Comparison of ENCODE assay signal across 9 mouse cellular contexts in the genomic region with DNA sequence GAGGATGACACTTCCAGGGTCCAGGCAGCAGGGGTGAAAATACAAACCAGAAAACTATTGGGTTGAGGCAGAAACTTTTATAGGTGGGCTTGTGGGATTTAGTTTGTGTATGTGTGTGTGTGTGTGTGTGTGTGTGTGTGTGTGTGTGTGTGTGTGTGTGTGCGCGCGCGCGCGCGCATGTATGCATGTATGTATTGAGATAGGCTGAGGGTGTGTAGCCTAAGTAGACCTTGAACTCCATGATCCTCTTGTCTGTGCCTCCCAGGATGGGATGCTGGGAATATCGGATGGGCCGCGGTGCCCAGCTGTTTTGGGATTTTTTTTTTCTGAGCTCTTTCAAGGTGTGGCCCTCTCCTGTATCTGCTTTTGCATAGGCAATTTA. TPM values are rescaled to one million over a fixed set of nuclear protein-coding genes. Genes with fewer than 3 reads are reported as not detected.
DNase-seq lines count a peak whose midpoint lies in the region; ATAC-seq and TF ChIP-seq lines count a peak whose summit lies in the region.
"Had no signal": no experiment of that assay in that cellular context is flagged by ENCODE, and none has a peak within 500 bp of the region (broad histone marks: within the 10 kb centered on the region; RNA-seq: fewer than 3 reads in every experiment).

No protein-coding gene starts in this region.

- 57% methylated on average over 8 of the region's 10 CpGs for WGBS in heart, embryonic 14.5 days
- WGBS in heart, postnatal 0 days = 58% methylated on average over 10 of the region's 10 CpGs
- 61% methylated on average over 10 of the region's 10 CpGs for WGBS in midbrain, embryonic 10.5 days

- TF ChIP-seq EP300 in heart, postnatal 0 days (IDR thresholded peaks at IDR 0.05; ENCODE audit: low read depth) = no peak

- no peaks in the 10 kb centered on the region for H3K27me3 ChIP-seq in heart, embryonic 14.5 days (ENCODE audit: control insufficient read depth, insufficient read depth, low read length)
- H3K27me3 ChIP-seq in G1E (ENCODE audit: insufficient read depth, low read length) = peaks cover 27% of the 10 kb centered on the region
- H3K27me3 ChIP-seq in heart, postnatal 0 days (ENCODE audit: control insufficient read depth, insufficient read depth, low read length) = no peaks in the 10 kb centered on the region
- peaks cover 26% of the 10 kb centered on the region for H3K27me3 ChIP-seq in midbrain, embryonic 10.5 days (ENCODE audit: low read depth, poor library complexity, severe bottlenecking)

- peak overlapping the region; percentile 75 to 79 for H3K4me3 ChIP-seq in heart, embryonic 14.5 days (ENCODE audit: control insufficient read depth in 1 of 2, insufficient read depth in 1 of 2, low read depth in 1 of 2, low read length in 2 of 2)
- peak overlapping the region; percentile 91; the same call in 1 of the 2 replicates for H3K4me3 ChIP-seq in G1E (ENCODE audit: low read depth, low read length)
- peak overlapping the region; percentile 93 for H3K4me3 ChIP-seq in heart, postnatal 0 days (ENCODE audit: low read depth, low read length)
- H3K4me3 ChIP-seq in midbrain, embryonic 10.5 days = peak overlapping the region; percentile 95

- H3K4me2 ChIP-seq in heart, embryonic 14.5 days (ENCODE audit: low read length) = peak overlapping the region; percentile 90
- H3K4me2 ChIP-seq in heart, postnatal 0 days (ENCODE audit: low read depth, low read length) = peak overlapping the region; percentile 99

- no peak for DNase-seq in heart, postnatal 10 days
- no peak for DNase-seq in G1E (ENCODE audit: low spot score)
- no peak for DNase-seq in heart, postnatal 0 days (ENCODE audit: low spot score)
- no peak for DNase-seq in midbrain, embryonic 10.5 days (ENCODE audit: low spot score)
- no peak for DNase-seq in ovary, postnatal 10 days (ENCODE audit: low spot score)
- no peak for DNase-seq in adrenal gland, postnatal 14 days

- intact Hi-C loops in heart, postnatal 10 days (cut with DNase I) = no loop called here

- H3K9me3 ChIP-seq in heart, embryonic 14.5 days (ENCODE audit: control insufficient read depth, low read length) = no peaks in the 10 kb centered on the region
- H3K9me3 ChIP-seq in G1E (replicated peaks) = no peaks in the 10 kb centered on the region
- H3K9me3 ChIP-seq in heart, postnatal 0 days (replicated peaks; ENCODE audit: control insufficient read depth, low read length) = no peaks in the 10 kb centered on the region
- no peaks in the 10 kb centered on the region for H3K9me3 ChIP-seq in midbrain, embryonic 10.5 days (replicated peaks)

- no peak overlapping the region for H3K27ac ChIP-seq in heart, embryonic 14.5 days (replicated peaks in 1 of 2; ENCODE audit: control insufficient read depth in 1 of 2, insufficient read depth in 1 of 2, low read depth in 2 of 2, low read length in 2 of 2)
- 0 out of 2 replicates have a peak overlapping the region, but pooled peaks have one; percentile 15 for H3K27ac ChIP-seq in heart, postnatal 0 days (ENCODE audit: low read depth)
- peak overlapping the region; percentile 89 for H3K27ac ChIP-seq in midbrain, embryonic 10.5 days (replicated peaks)

- no peak for ATAC-seq in heart, embryonic 14.5 days (ENCODE audit: insufficient number of reproducible peaks, insufficient read depth, low FRiP score, low read depth)
- no peak for ATAC-seq in G1E (ENCODE audit: extremely low read depth, insufficient number of reproducible peaks, low FRiP score, poor library complexity, severe bottlenecking)
- ATAC-seq in heart, postnatal 0 days (ENCODE audit: insufficient read depth, low read depth) = no peak
- no peak for ATAC-seq in erythroid progenitor cell, adult 5-6 weeks (replicated peaks; ENCODE audit: low FRiP score, poor library complexity, severe bottlenecking)

- peak overlapping the region; percentile 84 for H3K9ac ChIP-seq in heart, embryonic 14.5 days (ENCODE audit: low read length)
- H3K9ac ChIP-seq in heart, postnatal 0 days (replicated peaks; ENCODE audit: low read depth, low read length) = peak overlapping the region; percentile 67

- peaks cover 32% of the 10 kb centered on the region for H3K36me3 ChIP-seq in heart, embryonic 14.5 days (ENCODE audit: control insufficient read depth, insufficient read depth, low read length)
- peaks cover 35% of the 10 kb centered on the region for H3K36me3 ChIP-seq in G1E (replicated peaks)
- H3K36me3 ChIP-seq in heart, postnatal 0 days (replicated peaks; ENCODE audit: control insufficient read depth, insufficient read depth, low read length) = peaks cover 27% of the 10 kb centered on the region
- peaks cover 32% of the 10 kb centered on the region for H3K36me3 ChIP-seq in midbrain, embryonic 10.5 days

- peaks cover 20 to 38% of the 10 kb centered on the region in 2 experiments for H3K4me1 ChIP-seq in heart, embryonic 14.5 days (ENCODE audit: control insufficient read depth in 2 of 2, insufficient read depth in 2 of 2, low read length in 2 of 2)
- H3K4me1 ChIP-seq in G1E (ENCODE audit: insufficient read depth, low read depth, low read length) = peaks cover 38% of the 10 kb centered on the region
- peaks cover 25% of the 10 kb centered on the region for H3K4me1 ChIP-seq in heart, postnatal 0 days (ENCODE audit: control insufficient read depth, insufficient read depth)
- peaks cover 15% of the 10 kb centered on the region for H3K4me1 ChIP-seq in midbrain, embryonic 10.5 days

- no peak for TF ChIP-seq CTCF in G1E (IDR thresholded peaks at IDR 0.05; ENCODE audit: low read depth, low read length)
- TF ChIP-seq CTCF in heart, postnatal 0 days (IDR thresholded peaks at IDR 0.05; ENCODE audit: low read depth) = no peak

RNA-seq across cellular contexts. Expression of gene Nle1, which starts 0.4 kb away (rescaled TPM):
- 18.8 and 19.0 TPM in 2 replicates for polyA plus RNA-seq in heart, embryonic 14.5 days (2014; fragmentation: Nextera tagmentation; extraction: Ambion mirVana)
- 10 to 100 TPM; 11.2 to 13.8 TPM for total RNA-seq in heart, postnatal 10 days (2021)
- total RNA-seq in G1E (2014; fragmentation: Nextera tagmentation) (27.6 and 38.6 TPM in 2 replicates), G1E (2017) (18.6 and 23.2 TPM in 2 replicates)
- polyA plus RNA-seq in G1E (2012) = 92.9 and 93.8 TPM in 2 replicates
- 25.9 and 28.1 TPM in 2 replicates for total RNA-seq in heart, postnatal 0 days (2014; rRNA removed; ENCODE audit: low replicate concordance)
- 9.0 and 9.4 TPM in 2 replicates for polyA plus RNA-seq in heart, postnatal 0 days (2015; fragmentation: Nextera tagmentation; extraction: Ambion mirVana)
- 40.3 and 40.4 TPM in 2 replicates for polyA plus RNA-seq in midbrain, embryonic 10.5 days (2016; fragmentation: Nextera tagmentation; extraction: Ambion mirVana)
- 2.5 and 7.1 TPM in 2 replicates for total RNA-seq in erythroid progenitor cell, adult 5-6 weeks (2015; ENCODE audit: low replicate concordance)
- total RNA-seq in erythroid progenitor cell, adult 5-6 weeks (2017; ENCODE audit: low replicate concordance) = 1.1 and 2.6 TPM in 2 replicates
- total RNA-seq in adrenal gland, postnatal 14 days (2021) = 17.7 and 26.5 TPM in 2 replicates

RNA-seq across cellular contexts. Expression of gene Unc45b, which starts 1.8 kb away (rescaled TPM):
- polyA plus RNA-seq in heart, embryonic 14.5 days (2014; fragmentation: Nextera tagmentation; extraction: Ambion mirVana) = 206 and 211 TPM in 2 replicates
- total RNA-seq in heart, postnatal 10 days (2021) = 100 to 1,000 TPM; 161 to 177 TPM
- total RNA-seq in G1E (2014; fragmentation: Nextera tagmentation) = 0.38 TPM in 1 of 2 replicates, not detected in the other
- total RNA-seq in G1E (2017) = 0.12 and 0.33 TPM in 2 replicates
- polyA plus RNA-seq in G1E (2012) = 0.01 and 0.02 TPM in 2 replicates
- total RNA-seq in heart, postnatal 0 days (2014; rRNA removed; ENCODE audit: low replicate concordance) = 200 and 239 TPM in 2 replicates
- polyA plus RNA-seq in heart, postnatal 0 days (2015; fragmentation: Nextera tagmentation; extraction: Ambion mirVana) = 153 and 167 TPM in 2 replicates
- 0.26 and 0.30 TPM in 2 replicates for polyA plus RNA-seq in midbrain, embryonic 10.5 days (2016; fragmentation: Nextera tagmentation; extraction: Ambion mirVana)
- not detected in 2 replicates for total RNA-seq in erythroid progenitor cell, adult 5-6 weeks (2015; ENCODE audit: low replicate concordance)
- total RNA-seq in erythroid progenitor cell, adult 5-6 weeks (2017; ENCODE audit: low replicate concordance) = not detected in 2 replicates
- 18.7 and 24.2 TPM in 2 replicates for total RNA-seq in adrenal gland, postnatal 14 days (2021)

RNA-seq across cellular contexts. Expression of gene Fndc8, which starts 16.7 kb away (rescaled TPM):
- 0.09 and 0.35 TPM in 2 replicates for polyA plus RNA-seq in heart, embryonic 14.5 days (2014; fragmentation: Nextera tagmentation; extraction: Ambion mirVana)
- total RNA-seq in heart, postnatal 10 days (2021) = under 1 TPM in 1 of 2 experiments, not detected in 1; 0.12 TPM
- total RNA-seq in G1E (2014; fragmentation: Nextera tagmentation) (not detected in 2 replicates), G1E (2017) (0.05 TPM in 1 of 2 replicates, not detected in the other)
- not detected in 2 replicates for polyA plus RNA-seq in G1E (2012)
- total RNA-seq in heart, postnatal 0 days (2014; rRNA removed; ENCODE audit: low replicate concordance) = not detected in 2 replicates
- polyA plus RNA-seq in heart, postnatal 0 days (2015; fragmentation: Nextera tagmentation; extraction: Ambion mirVana) = 0.10 and 0.12 TPM in 2 replicates
- 0.28 and 0.34 TPM in 2 replicates for polyA plus RNA-seq in midbrain, embryonic 10.5 days (2016; fragmentation: Nextera tagmentation; extraction: Ambion mirVana)
- not detected in 2 replicates for total RNA-seq in erythroid progenitor cell, adult 5-6 weeks (2015; ENCODE audit: low replicate concordance)
- total RNA-seq in erythroid progenitor cell, adult 5-6 weeks (2017; ENCODE audit: low replicate concordance) = not detected in 2 replicates
- total RNA-seq in adrenal gland, postnatal 14 days (2021) = 0.15 and 0.23 TPM in 2 replicates
- total RNA-seq: left cerebral cortex, postnatal 4 days had no signal

RNA-seq across cellular contexts. Expression of gene Rad51d, which starts 18.2 kb away (rescaled TPM):
- polyA plus RNA-seq in heart, embryonic 14.5 days (2014; fragmentation: Nextera tagmentation; extraction: Ambion mirVana) = 15.0 and 15.8 TPM in 2 replicates
- 10 to 100 TPM; 10.9 to 11.0 TPM for total RNA-seq in heart, postnatal 10 days (2021)
- total RNA-seq in G1E (2014; fragmentation: Nextera tagmentation) = 21.3 and 24.6 TPM in 2 replicates
- total RNA-seq in G1E (2017) = 13.4 and 16.0 TPM in 2 replicates
- 10.3 and 13.6 TPM in 2 replicates for polyA plus RNA-seq in G1E (2012)
- 10.8 and 11.5 TPM in 2 replicates for total RNA-seq in heart, postnatal 0 days (2014; rRNA removed; ENCODE audit: low replicate concordance)
- 9.9 and 11.8 TPM in 2 replicates for polyA plus RNA-seq in heart, postnatal 0 days (2015; fragmentation: Nextera tagmentation; extraction: Ambion mirVana)
- 16.3 and 17.2 TPM in 2 replicates for polyA plus RNA-seq in midbrain, embryonic 10.5 days (2016; fragmentation: Nextera tagmentation; extraction: Ambion mirVana)
- 2.9 and 5.9 TPM in 2 replicates for total RNA-seq in erythroid progenitor cell, adult 5-6 weeks (2015; ENCODE audit: low replicate concordance)
- total RNA-seq in erythroid progenitor cell, adult 5-6 weeks (2017; ENCODE audit: low replicate concordance) = 4.4 and 4.5 TPM in 2 replicates
- 15.0 and 15.4 TPM in 2 replicates for total RNA-seq in adrenal gland, postnatal 14 days (2021)

RNA-seq across cellular contexts. Expression of gene Rffl, which starts 37.6 kb away (rescaled TPM):
- polyA plus RNA-seq in heart, embryonic 14.5 days (2014; fragmentation: Nextera tagmentation; extraction: Ambion mirVana) = 3.7 and 3.8 TPM in 2 replicates
- 1 to 10 TPM; 4.5 to 5.7 TPM for total RNA-seq in heart, postnatal 10 days (2021)
- total RNA-seq in G1E (2014; fragmentation: Nextera tagmentation) (54.7 and 71.1 TPM in 2 replicates), G1E (2017) (25.6 and 27.9 TPM in 2 replicates)
- 29.1 and 46.6 TPM in 2 replicates for polyA plus RNA-seq in G1E (2012)
- 3.8 and 4.8 TPM in 2 replicates for total RNA-seq in heart, postnatal 0 days (2014; rRNA removed; ENCODE audit: low replicate concordance)
- polyA plus RNA-seq in heart, postnatal 0 days (2015; fragmentation: Nextera tagmentation; extraction: Ambion mirVana) = 2.3 and 2.4 TPM in 2 replicates
- polyA plus RNA-seq in midbrain, embryonic 10.5 days (2016; fragmentation: Nextera tagmentation; extraction: Ambion mirVana) = 11.5 and 12.0 TPM in 2 replicates
- total RNA-seq in erythroid progenitor cell, adult 5-6 weeks (2015; ENCODE audit: low replicate concordance) = 57.4 and 59.5 TPM in 2 replicates
- 78.4 and 78.7 TPM in 2 replicates for total RNA-seq in erythroid progenitor cell, adult 5-6 weeks (2017; ENCODE audit: low replicate concordance)
- 7.8 and 11.8 TPM in 2 replicates for total RNA-seq in adrenal gland, postnatal 14 days (2021)

Comparison
In these comparisons a context has a peak if more than half of its experiments do, and no peak if none do; other contexts are left out.
1. H3K27ac ChIP-seq: peak in heart, postnatal 0 days (single experiment) and midbrain, embryonic 10.5 days (single experiment); none in heart, embryonic 14.5 days (0 of 2).
2. RNA of gene Unc45b, which starts 1.8 kb away (total RNA-seq): 200 to 239 TPM in heart, postnatal 0 days, 161 to 177 TPM in heart, postnatal 10 days and 18.7 to 24.2 TPM in adrenal gland, postnatal 14 days; 0.12 to 0.38 TPM in G1E and not detected in erythroid progenitor cell, adult 5-6 weeks; every median in the first group is over 10 times any median in the second.
3. Peak in every context shown above with its lines, with median percentiles within 50 percentile points of each other: H3K4me3 ChIP-seq.